Mouse (Mus musculus): Measurements from ENCODE around the gene Smarcal1. TPM values are rescaled to one million over a fixed set of nuclear protein-coding genes. Genes with fewer than 3 reads are reported as not detected.

Gene Smarcal1
- total RNA-seq (2017) = 26.6 and 31.6 TPM in 2 replicates

GRCm38 (mm10) chr1:72582947-72583731 is at the start of gene Smarcal1:
Gene Smarcal1 (plus strand): TSS chr1:72583251.
- peak; percentile 97 for ATAC-seq (replicated peaks; ENCODE audit: low read depth, poor library complexity, severe bottlenecking)

GRCm38 (mm10) chr1:72533439-72533838 is 49.6 kb upstream of the Smarcal1 start:
- no peak for ATAC-seq (replicated peaks; ENCODE audit: low read depth, poor library complexity, severe bottlenecking)

- no peak for ATAC-seq (replicated peaks; ENCODE audit: low read depth, poor library complexity, severe bottlenecking)
Measured at GRCm38 (mm10) chr1:72535725-72536571, 47.1 kb upstream of the Smarcal1 start.

GRCm38 (mm10) chr1:72536611-72537351 is 46.3 kb upstream of the Smarcal1 start, which contains the start of gene March4:
Gene March4 (minus strand): TSS chr1:72536930.
- peak; percentile 98 for ATAC-seq (replicated peaks; ENCODE audit: low read depth, poor library complexity, severe bottlenecking)

DNA sequence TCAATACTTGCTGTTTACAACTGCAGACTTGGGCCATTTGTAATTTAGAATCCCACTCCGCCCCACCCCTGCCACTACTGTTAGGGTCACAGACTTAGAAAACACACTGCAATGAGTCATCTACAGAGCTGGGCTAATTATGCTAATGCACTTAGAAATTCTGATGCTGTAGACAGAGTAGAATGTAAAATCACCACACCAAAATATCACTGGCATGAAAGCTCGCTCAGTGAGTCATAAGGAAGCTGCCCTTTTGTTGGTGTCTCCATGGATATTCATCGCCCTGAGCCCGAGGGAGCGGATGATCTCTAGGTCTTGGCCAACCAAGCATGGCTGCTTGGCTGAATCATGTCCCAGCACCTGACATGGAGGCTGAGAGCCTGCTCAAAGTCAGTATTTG is 44.8 kb upstream of the Smarcal1 start:
- ATAC-seq (replicated peaks; ENCODE audit: low read depth, poor library complexity, severe bottlenecking) = no peak

- no peak for ATAC-seq (replicated peaks; ENCODE audit: low read depth, poor library complexity, severe bottlenecking)
Measured at GRCm38 (mm10) chr1:72550317-72550716, 32.7 kb upstream of the Smarcal1 start.

- ATAC-seq (replicated peaks; ENCODE audit: low read depth, poor library complexity, severe bottlenecking) = no peak
Measured at GRCm38 (mm10) chr1:72556471-72556870, 26.6 kb upstream of the Smarcal1 start.

DNA sequence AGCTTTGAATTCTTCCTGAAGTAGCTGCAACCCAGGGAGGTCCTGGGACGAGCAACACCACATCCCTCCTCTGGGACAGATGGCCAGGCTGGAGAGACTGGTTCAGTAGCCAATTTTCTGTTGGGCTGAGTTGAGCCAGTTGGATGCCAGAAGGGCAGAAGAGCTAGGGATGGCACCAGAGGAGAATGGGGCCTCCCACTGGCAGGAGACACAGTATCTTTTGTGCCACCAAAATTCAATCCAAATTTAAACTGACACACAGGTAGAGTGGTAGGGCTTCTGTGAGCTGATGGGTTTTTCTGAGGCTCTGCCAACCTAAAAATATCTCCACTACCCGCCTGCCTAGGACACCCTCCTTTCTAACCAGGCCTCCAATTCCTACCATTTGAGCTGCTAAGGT is 24.4 kb upstream of the Smarcal1 start:
- ATAC-seq (replicated peaks; ENCODE audit: low read depth, poor library complexity, severe bottlenecking) = no peak

DNA sequence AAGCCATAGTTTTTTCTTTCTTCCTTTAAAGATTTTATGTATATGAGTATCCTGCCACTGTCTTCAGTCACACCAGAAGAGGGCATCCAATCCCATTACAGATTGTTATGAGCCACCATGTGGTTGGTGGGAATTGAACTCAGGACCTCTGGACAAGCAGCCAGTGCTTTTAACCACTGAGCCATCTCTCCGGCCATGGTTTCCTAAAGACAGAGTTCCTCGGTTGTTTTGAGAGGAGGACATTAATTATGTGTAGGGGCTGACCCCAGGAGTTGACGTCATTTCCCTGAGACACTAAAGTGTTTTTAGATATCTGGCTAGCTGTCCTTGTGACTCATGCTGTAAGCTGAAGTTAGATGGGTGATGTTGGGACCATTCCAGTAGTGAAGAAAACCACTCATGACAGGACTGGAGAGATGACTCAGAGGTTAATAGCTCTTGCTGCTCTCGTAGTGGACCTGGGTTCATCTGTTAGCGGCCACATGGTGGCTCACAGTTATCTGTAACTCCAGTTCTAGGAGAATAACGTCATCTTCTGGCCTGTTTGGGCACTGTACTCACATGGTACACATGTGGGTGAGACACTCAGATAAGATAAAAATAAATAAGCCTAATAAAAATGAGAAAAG is 18.6 kb upstream of the Smarcal1 start:
- ATAC-seq (replicated peaks; ENCODE audit: low read depth, poor library complexity, severe bottlenecking) = no peak

- no peak for ATAC-seq (replicated peaks; ENCODE audit: low read depth, poor library complexity, severe bottlenecking)
Measured at GRCm38 (mm10) chr1:72567056-72567455, 16.0 kb upstream of the Smarcal1 start.

GRCm38 (mm10) chr1:72568725-72569124 is 14.3 kb upstream of the Smarcal1 start:
- 0 out of 2 replicates have a peak, but pooled peaks have one; percentile 18 for ATAC-seq (replicated peaks; ENCODE audit: low read depth, poor library complexity, severe bottlenecking)

GRCm38 (mm10) chr1:72574047-72574446 is 9.0 kb upstream of the Smarcal1 start:
- ATAC-seq (replicated peaks; ENCODE audit: low read depth, poor library complexity, severe bottlenecking) = no peak

GRCm38 (mm10) chr1:72574608-72575007 is 8.4 kb upstream of the Smarcal1 start:
- no peak for ATAC-seq (replicated peaks; ENCODE audit: low read depth, poor library complexity, severe bottlenecking)

DNA sequence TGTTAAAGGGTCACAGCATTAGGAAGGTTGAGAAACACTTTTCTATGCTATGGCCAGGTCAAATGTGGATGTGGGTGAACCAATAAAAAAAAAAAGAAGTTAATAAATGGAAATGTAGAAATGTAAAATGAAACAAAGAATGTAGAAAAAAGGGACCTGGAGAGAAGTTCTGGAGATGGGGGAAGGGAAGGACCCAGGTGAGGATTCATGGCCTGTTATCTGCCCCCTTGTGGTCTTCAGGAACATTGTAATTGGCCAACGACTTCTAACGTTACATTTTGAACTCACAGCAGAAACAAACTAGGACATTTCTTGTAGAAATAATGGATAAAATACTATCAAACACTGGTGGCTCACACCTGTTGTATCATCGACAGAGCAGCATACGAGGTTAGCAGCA is 7.9 kb upstream of the Smarcal1 start:
- peak; percentile 54; the same call in 1 of the 2 replicates for ATAC-seq (replicated peaks; ENCODE audit: low read depth, poor library complexity, severe bottlenecking)

DNA sequence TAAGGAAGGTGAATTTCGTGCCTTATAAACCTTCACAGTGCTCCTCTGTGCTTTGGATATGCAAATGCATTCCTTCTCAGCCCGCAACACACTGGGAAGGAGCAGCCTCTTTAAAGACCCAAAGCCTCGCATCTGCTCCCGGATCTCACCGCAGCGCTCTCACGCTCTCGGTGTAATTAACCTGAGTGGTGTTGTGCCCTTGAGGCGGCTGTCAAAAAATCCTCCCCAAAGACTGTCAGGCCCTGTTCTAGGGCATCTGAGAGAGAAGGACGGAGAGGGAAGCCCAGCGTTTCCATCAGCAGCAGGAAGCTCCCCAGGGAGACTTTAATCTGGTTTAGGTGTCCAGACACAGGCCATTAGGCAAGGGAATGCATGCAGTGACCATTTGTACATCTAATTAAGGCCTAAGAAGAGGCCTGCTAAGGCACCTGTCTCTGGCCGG is 5.5 kb upstream of the Smarcal1 start:
- no peak for ATAC-seq (replicated peaks; ENCODE audit: low read depth, poor library complexity, severe bottlenecking)

DNA sequence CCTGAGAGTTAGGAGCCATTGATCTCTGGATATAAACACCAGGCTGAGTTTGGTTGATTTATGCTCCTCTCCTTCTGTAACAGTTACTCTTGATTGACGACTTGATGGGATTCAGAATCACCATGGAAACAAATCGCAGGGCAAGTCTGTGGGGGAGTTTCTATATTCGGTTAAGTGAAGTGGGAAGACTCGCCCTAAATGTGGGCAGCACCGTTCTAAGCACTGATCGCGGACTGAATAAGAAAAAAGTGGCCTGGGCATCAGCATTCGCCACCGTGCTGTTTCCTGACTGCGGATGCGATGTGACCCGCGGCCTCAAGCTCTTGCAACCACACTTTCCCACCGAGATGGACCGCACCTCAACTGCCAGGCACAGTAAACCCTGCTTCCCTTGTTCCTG is 4.7 kb upstream of the Smarcal1 start:
- no peak for ATAC-seq (replicated peaks; ENCODE audit: low read depth, poor library complexity, severe bottlenecking)

DNA sequence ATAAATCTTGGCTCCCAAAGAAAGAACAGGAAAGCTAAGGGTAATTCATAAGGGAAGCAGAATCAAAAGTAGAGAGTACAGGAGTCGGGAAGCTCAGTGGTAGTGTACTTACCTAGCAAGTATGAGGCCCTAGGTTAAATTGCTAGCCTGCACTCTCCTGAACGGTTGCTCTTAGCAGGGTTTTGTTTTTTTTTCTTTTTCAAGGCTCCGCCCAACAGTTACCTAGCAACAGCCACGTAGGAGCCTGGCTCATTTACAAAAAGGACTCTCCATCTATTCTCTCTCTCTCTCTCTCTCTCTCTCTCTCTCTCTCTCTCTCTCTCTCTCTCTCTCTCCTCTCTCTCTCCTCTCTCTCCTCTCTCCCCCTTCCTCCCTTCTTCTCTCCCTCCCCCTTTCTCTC is 4.2 kb upstream of the Smarcal1 start:
- ATAC-seq (replicated peaks; ENCODE audit: low read depth, poor library complexity, severe bottlenecking) = no peak

DNA sequence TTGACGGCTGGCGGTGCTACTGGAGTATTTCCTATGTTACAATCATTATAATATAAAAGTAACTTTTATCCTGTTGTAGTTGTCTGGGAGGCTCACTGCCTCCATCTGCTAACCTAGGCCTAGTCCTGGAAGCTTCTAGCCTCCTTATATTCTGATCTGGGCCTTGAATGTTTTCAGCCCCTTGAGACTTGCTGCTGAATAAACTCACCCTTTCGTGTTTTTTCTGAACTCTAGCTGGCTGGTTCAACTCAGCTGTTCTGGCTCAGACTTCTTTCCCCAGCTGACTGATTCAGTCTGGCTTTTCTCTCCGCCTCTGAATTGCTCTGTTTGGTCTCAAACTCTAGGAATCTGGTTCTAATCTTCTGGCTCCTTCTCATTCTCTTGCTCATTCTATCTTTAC is 855 bp downstream of the Smarcal1 start:
- ATAC-seq (replicated peaks; ENCODE audit: low read depth, poor library complexity, severe bottlenecking) = no peak

DNA sequence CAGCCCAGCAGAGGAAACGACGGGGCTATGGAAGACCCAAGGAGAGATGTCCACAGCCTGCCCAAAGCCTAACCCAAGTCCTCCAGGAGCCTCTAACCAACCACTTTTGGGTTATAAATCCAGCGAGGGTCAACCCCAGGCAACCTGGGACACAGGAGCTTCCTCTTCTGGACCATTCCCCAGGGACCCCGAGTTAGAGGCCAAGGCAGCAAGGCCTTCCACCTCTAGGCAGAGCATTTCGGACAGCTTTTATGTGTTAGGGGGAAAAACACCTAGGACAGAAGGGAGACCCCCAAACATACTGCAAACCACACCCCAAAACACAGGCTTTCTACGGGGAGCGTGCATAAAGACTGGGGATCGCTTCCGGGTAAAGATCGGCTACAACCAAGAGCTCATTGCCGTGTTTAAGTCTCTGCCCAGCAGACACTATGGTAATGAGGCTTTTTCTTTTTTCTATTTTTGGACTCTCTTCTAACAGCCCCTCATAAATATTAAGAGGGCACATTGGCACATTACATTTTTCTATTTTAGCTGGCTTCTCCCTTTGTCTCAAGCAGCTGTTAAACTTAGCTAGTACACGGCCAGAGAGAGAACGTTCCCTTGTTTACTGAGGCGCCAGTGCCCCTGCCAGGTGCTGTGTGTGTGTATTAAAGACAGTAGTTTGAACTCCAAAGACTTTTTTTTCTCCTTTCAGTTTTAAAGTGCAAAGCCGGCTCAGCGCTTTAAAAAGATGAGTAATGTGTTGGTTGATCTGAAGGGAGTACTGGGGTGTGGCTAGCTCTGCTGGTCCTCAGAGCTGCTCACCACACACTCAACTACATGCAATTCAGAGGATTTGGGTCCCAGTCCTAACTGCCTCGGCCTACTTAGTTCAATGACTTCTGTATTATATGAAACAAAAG is 3.2 kb downstream of the Smarcal1 start:
- no peak for ATAC-seq (replicated peaks; ENCODE audit: low read depth, poor library complexity, severe bottlenecking)
